Mouse (Mus musculus) A20 (cell line): ENCODE measurements around the gene Srsf10.

Experiments
- DNase-seq: peaks from one replicate; pipeline ENCODE4 v3.0.0-alpha.2; 2011; ENCODE audit warnings: low read depth, low spot score

The Srsf10 gene

DNA sequence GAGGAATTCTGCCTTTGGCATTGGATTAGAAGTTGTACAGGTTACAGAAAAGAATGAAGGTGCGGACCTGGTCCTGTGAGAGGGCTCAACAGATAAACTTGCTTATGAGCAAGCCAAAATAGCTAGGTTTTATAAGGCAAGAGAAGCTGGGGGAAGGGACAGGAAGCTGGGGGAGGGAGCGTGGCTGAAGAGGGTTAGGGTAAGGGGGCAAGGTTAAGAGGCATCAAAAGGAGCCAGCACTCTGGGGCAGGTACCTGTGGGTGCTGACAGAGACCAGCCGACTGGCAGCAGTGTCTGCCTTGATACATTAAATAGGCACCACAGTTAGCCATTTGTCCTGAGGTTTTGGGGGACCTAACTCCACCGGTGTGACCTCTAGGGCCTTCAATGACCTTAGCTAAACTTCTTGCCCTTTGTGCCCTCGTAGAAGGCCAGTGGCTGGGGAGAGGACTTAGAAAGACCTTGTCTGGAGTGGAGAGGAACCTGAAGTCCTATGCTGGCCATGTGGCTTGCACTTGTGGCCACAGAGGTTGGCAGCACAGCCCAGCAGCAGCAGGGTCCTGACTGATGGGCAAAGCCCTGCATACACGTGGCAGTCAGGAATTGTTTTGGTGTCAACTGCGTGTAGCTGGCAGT is 28.5 kb downstream of the Srsf10 start:
- no peak for DNase-seq

DNA sequence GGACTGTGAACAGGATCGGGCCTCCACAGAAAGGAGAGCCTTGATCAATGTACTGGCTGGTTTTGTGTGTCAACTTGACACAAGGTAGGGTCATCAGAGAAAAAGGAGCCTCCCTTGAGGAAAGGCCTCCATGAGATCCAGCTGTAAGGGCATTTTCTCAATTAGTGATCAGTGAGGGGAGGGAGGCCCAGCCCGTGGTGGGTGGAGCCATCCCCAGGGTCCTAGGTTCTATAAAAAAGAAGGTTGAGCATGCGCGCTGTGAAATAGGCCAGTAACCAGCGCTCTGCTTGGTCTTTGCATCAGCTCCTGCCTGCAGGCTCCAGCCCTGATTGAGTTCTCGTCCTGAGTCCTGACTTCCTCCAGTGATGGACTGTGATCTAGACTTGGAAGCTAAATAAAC is 29.0 kb downstream of the Srsf10 start:
- no peak for DNase-seq

DNA sequence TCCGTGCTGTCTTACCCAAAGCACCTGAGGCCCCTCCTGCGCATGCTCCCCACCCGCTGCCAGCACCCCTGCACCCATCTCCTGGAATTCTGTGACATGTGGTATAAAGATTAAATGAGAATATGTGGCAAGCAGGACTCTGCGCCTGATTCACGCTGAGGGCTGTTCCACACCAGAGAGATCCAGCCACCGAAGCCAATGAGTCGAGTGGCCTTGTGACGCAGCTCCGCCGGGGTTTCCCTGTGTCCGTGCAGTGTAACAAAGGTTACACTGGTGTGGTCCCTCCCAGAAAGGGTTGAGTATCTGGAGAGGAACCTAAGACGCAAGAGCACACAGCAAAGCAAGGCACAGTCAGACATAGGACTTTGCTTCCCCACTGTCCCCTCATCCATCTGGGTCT is 30.1 kb downstream of the Srsf10 start:
- no peak for DNase-seq

DNA sequence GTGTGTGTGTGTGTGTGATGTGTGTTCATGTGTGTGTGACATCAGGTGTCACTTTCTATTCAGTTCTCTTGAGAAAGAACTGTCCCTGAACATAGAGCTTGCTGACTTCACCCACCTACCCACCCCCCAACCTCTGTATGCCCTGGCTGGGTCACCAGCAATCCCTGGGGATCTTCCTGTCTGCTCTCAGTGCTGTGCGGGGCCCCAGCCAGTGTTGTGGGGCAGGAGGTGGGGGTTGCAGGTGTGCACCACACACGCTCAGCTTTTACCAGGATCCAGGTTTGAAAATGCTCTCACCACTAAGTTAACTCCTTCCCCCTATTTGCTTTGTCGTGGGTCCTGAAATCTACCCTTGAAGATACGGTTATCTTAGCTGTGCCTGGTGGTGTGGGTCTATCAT is 30.6 kb downstream of the Srsf10 start:
- DNase-seq: no peak

DNA sequence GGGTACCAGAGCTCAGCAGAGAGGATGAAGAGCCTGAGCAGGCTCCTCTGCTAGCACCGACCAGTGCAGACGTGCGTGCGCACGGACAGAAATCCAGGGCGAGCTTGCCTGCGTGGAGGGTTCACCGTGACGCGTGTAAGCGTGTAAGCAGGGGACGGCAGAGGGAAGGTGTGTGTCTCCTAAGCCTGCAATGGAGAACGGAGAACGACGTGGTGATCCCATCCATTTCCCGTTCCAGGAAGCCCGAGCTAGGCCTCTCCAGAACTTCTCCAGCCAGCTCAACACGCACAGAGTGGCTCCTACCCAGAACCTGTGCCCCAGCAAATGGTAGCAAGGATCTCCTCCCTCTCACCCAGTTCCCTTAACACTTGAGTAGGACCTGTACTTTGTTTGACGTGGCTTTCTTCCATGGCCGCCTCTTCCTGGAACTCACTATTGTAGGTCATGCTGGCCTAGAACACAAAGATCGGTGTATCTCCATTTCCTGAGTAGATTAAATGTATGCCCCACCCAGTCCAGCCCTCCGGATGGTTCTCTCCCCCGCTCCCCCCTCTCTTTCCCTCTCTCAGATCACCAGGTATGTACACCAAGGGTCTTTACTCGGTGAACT is 33.0 kb downstream of the Srsf10 start:
- no peak for DNase-seq

DNA sequence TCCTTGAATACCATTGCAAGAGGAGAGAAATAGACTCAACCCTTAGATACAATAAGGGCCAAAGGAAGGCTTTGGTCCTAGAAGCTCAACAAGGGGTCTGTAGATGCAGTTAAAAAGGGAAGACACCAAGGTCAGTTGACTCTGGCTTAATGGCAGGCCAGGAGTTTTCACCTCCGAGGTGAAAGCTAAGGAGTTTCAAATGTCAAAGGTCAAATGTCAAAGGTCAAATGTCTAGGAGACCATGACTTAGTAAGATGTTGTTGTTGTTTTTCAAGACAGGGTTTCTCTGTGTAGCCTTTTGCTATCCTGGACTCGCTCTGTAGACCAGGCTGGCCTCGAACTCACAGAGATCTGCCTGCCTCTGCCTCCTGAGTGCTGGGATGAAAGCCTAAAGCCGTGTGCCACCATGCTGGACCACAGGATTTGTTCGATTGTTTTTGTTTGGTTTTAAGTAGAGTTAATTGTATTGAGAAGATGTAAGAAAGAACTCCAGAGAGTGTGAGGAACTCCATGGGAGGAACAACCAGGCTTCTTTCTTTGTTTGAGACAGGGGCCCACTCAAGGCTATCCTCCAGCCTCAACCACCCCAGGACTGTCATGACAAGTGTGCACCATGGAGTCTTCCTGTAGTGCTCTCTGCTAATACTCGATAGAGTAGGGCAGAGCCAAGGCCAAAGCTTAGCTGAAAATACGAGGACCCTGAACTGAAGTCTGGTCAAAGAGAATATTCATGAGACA is 33.8 kb downstream of the Srsf10 start:
- DNase-seq: no peak

DNA sequence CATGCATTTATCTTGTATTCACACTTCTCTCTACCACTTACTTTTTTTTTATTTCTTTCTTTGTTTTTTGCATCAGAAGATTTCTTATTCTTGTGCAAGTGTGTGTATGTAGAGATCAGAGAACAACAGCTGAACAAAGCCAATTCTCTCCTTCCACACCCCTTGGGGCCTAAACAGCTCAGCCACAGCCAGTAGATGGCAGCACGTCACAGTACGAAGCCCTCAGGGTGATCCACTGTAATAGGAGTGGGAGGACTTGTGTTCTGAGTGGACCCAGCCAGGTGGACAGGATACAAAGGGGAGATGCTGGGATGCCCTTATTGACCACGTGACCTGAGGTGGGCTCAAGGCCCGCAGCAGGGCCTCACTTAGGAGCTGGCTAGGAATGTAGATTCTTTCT is 34.3 kb downstream of the Srsf10 start:
- peak; percentile 77 for DNase-seq

DNA sequence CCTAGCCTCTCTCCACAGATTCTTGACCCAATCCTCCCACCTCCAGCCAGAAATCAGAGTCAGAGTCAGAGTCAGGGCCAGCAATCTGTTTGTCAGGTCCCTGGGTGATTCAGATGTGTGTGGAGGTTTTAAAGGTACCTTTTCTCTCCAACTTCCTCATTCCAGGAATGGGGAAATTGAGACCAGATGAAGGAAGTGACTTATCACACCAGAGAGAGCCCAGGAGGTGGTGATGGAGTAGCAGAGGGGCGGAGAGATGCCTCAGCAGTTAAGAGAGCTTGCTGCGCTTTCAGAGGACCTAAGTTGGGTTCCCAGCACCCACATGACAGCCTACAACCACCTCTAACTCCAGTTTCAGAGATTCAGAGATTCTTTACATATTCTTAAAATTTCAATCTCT is 36.0 kb downstream of the Srsf10 start:
- DNase-seq: no peak

DNA sequence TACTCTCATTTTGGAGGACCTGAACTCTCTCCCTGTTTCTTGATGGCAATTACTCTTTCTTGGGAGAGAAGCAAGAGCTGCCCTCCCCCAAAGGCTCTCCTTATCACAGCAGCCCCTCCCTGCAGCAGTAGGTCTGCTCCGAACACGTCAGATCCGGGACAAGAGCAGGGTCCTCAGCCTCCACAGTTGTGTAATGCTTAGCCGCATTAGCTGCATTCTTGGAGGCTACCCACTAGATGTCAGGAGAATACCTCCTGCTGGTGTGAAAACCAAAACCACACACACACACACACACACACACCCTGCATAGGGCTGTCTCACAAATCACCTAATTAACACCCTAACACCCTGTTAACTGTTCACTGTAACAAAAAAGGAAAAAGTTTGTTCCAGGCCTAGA is 37.3 kb downstream of the Srsf10 start:
- DNase-seq: no peak

DNA sequence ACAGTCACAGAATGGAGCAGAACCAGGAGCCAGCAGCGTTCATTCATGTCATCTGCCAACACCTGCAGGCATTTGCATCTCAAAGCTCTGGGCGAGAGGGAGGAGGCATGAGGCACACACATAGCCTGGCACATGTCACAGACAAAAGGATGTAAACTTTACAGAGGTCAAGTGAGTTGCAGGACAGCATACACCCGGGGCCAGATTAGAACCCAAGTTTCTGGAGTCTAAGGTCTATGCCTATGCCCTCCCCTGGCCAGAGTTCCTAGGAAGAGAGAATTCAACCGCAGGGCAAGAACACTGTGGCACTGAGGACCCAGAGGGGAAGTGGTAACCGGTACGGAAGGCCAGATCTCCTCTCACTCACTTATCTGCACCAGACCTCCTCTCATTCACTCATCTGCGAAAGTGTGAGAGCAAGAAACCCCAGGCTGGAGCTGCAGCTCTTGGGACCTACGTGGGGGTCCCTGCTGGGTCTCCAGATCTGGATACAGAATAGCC is 39.6 kb downstream of the Srsf10 start, which contains the start of gene Cnr2:
Gene Cnr2, plus strand, starts transcription at position 324 of the 501 bp plus-strand sequence.
- DNase-seq: peak; percentile 85

DNA sequence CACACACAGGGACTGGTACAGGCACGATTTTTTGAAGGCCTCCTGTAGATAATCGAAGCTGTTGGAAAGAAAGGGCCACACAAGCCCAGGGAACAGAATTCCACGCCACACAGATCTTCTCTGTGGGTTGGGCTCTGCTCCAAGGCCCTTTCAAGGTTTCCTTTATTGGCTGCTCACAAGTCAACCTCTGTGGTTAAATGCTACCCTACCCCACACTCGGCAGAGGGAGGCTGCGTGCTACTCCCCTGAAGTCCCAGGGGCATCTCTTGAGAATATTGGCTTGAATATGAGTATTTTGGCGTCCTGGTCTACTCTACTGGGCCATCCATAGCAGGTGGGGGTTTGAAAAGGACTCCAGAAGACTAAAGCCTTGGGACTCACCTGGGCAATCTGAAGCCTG is 40.6 kb downstream of the Srsf10 start:
- DNase-seq: no peak

DNA sequence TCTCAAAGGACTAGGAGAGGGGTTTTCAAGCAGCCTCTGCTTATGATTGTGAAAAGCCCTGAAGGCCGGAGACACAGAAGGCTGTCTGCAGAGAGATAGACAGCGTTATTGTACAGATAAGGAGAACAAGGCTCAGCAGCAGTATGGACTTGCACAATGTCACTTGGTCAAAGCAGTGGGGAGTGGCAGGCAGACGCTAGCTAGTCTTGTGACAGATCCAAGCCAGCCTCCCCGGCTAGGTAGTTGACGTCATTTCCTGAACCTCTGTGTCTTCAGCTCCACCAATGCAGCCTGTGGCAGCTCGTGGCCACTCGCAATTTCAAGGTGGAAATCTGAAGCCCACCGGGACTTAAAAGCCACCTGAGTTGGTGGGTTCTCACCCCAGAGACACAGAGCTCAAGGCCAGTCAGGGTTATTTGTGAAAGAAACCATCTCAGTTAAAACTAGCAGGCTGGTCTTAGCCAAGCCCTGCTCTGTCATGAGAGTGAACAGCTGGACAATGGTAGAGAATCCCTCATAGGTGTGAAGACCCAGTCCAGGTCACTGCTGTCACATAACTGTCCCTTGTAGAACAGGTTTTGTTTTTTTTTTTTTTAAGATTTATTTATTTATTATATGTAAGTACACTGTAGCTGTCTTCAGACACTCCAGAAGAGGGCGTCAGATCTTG is 43.0 kb downstream of the Srsf10 start:
- DNase-seq: peak; percentile 82

DNA sequence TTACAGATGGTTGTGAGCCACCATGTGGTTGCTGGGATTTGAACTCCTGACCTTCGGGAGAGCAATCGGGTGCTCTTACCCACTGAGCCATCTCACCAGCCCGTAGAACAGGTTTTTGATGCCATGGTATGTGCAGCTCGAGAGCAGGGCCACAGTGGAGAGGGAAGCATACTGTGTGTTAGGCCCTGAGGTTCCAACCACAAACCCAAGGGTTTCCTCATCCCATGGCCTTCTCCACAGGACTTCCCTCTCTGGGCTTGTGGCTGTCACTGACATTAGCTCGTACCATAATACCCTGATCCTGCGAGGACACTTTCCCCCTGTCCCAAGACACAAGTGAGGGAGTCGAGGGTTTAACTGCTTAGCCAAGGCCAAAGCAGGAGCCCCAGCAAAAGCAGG is 43.5 kb downstream of the Srsf10 start:
- no peak for DNase-seq

DNA sequence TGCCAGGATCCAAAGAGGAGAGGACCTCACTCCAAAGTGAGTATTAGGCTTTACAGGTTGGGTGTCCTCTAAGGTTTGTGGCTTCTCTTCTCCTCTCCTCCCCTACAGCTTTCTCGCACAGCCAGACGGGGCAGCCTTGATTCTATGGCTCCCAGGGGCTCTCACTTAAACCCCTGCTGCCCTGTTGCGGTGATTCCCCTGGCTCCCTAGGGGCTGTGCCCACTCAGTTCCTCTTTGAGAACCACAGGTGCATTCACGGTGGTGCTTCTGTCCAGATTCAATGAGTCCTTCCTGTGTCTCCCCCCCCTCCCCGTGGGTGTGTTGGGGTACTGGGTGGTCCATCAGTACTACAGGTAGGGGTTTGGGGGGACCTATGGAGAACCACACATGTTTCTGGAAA is 44.5 kb downstream of the Srsf10 start:
- DNase-seq: peak; percentile 85

DNA sequence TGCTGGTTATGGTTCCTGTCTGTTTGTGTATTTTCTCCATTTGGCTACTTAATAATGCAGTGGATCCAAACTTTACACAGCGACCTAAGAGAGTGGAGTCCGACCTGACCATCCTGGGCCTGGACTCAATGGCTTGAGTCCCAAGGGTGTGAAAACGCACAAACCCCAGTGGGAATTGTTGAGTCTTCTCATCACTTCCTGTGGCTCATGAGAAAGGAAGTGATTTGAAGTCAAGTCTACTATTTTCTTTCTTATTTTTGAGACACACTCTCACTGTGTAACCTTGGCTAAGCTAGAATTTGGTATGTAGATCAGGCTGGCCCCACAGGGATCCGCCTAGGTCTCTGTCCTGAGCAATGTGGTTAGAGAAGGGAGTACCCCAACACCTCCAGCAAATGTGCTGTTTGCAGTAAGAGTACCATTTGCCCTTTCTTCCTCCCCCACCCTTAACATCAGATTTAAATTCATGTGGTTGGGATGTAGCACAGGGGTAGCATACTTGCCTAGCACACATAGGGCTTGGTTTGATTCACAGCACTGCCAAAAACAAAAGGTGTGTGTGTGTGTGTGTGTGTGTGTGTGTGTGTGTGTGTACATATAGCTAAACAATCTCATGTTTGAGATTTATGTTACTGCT is 47.2 kb downstream of the Srsf10 start:
- DNase-seq: no peak

DNA sequence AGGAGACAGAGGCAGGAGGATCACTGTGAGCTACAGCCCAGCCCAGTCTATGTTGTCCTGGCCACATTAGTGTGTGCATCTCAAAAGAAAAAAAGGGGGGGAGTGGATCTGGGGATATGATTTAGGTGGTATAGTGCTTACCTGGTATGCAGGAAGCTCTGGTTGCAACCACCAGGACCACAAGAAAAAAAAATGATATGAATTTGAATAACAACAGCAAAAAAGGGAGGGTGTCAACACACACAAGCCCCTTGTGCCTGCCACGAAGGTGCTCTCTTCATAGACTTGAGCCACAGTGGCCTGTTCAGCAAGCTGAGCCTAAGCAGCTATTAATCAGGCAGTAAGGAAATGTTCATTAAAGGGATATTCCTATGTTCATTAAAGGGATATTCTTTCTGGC is 49.3 kb downstream of the Srsf10 start:
- DNase-seq: no peak

DNA sequence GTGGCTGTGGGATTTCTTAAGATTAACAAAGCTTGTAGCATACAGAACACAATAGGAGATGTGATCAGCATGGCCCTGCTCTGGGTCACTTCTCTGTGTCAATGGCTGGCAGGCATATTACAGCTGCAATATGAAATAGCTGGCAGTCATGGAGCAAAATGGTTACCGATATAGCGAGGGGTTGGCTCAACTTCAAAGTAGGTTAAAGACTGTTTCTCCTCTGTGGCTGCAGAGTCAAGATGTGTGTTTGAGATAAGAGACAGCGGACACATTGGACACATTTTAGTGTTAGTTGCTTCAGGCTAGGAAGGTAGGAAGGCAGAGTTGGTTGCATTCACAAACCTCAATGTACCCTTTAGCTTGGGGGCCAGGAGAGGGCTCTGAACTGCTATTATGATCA is 51.1 kb downstream of the Srsf10 start:
- no peak for DNase-seq

DNA sequence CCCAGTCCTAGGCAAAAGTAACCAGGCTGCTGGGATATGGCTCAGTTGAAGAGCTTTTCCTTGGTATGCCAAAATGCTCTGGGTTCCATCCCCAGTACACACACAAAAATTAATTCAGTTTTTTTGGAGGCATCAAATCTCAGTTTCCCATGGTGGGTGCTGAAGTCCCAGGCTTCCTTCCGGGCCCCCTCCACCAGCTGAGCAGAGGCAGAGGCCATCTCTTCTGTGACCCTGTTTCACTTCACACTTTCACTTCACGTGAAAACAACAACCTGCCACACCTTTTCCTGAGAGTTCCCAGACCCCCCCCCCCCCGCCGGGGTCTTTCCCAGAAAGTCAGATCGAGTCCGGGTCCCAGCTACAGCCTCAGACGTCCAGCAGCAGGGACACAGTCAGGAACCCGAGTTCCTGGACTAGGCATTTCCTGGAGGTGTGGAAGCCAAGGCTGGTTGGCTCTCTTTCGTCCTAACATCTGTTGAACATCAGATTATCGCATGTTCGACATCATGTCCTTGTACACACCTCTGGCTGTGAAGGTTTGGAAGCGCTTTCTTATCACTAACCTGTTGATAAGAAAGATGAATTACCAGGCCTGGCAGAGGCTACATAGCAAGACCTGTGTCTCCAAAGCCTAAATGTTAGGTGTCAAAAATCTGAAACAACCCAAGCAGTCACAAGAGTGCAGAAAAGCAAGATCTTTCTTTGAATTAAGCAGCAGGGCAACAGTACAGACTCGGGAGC is 53.9 kb downstream of the Srsf10 start:
- DNase-seq: no peak

DNA sequence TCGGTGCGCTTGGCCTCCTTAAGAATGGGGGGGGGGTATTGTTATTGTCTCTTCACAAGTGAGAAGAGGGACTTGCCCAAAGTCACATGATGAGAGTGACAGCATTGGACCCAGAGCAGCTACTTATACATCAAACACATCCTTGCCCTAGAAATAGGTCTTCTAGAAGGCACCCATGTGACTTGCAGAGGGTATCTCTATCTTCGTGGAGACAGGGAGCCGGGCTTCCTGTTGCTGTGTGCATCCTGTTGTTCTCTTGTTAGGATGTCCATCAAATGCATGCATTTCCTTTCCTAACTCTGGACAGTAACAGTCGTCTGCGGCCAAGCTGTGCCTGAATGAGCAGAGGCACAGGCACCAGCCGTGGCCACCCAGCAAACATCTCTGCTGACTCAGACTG is 56.0 kb downstream of the Srsf10 start:
- no peak for DNase-seq

DNA sequence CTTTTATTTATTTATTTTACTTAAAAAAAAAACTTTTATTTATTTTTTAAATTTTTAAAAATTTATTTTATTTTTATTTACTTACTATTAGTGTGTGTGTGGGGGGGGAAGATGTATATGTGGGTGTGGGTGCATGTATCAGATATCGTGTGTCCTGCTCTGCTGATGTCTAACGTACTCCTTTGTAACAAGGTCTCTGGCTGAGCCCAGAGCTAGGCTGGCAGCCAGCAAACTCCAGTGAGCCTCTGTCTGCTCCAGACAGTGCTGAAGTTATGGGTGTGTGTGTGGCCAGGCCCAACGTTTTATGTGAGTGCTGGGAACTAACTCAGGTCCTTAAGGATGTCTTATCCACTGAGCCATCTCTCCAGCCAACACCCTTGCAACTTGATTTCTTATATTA is 56.6 kb downstream of the Srsf10 start:
- no peak for DNase-seq

DNA sequence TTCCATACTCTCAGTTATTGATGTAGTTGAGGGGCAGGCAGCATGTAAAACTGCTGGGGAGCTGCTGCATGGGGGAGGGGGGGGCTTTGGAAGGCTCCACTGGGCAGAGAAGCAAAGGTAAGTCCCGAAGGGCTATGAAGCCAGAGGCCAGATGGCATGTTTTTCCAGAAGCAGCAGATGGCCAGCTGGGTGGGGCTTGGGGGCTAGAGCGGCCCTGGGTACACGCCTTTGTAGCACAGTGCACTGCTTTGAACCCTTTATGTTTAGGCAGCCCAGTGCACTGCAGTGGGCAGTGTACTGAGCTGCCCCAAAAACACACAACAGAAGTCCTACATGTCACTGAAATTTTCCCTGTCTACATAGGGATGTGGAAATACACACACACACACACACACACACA is 57.3 kb downstream of the Srsf10 start:
- no peak for DNase-seq
